Mouse (Mus musculus) embryonic facial prominence, embryonic 13.5 days (tissue): ENCODE results near the gene Rnf103. TPM values are rescaled to one million over a fixed set of nuclear protein-coding genes. Genes with fewer than 3 reads are reported as not detected.

Source experiments
- ATAC-seq: fragments of 200-750 bp; cut with Nextera tagmentation; 2 replicates; pipeline ENCODE4 v1.8.0; 2017; ENCODE audit warnings: low read depth; ENCODE audit not compliant: insufficient number of reproducible peaks, insufficient read depth, low FRiP score, low TSS enrichment
- H3K27ac ChIP-seq: fragments of 300-500 bp; sonication (generic); 2 replicates; pipeline ENCODE4 v1.5.1; 2015; ENCODE audit warnings: moderate library complexity, mild to moderate bottlenecking, inconsistent platforms
- H3K27me3 ChIP-seq: fragments of 300-500 bp; sonication (generic); 2 replicates; pipeline ENCODE4 v1.6.1; 2015; ENCODE audit warnings: mild to moderate bottlenecking, inconsistent platforms
- H3K36me3 ChIP-seq: fragments of 300-500 bp; sonication (generic); 2 replicates; pipeline ENCODE4 v1.6.1; 2015; ENCODE audit warnings: mild to moderate bottlenecking, inconsistent platforms
- H3K4me1 ChIP-seq: fragments of 300-500 bp; sonication (generic); 2 replicates; pipeline ENCODE4 v1.6.1; 2015; ENCODE audit warnings: inconsistent platforms
- H3K4me2 ChIP-seq: fragments of 300-500 bp; sonication (generic); 2 replicates; pipeline ENCODE4 v1.6.1; 2015; ENCODE audit warnings: moderate library complexity, mild to moderate bottlenecking, inconsistent platforms
- H3K4me3 ChIP-seq: fragments of 300-500 bp; sonication (generic); 2 replicates; pipeline ENCODE4 v1.5.1; 2015; ENCODE audit warnings: mild to moderate bottlenecking, inconsistent platforms
- H3K9ac ChIP-seq: fragments of 300-500 bp; sonication (generic); 2 replicates; pipeline ENCODE4 v1.6.1; 2015; ENCODE audit warnings: mild to moderate bottlenecking, inconsistent platforms
- H3K9me3 ChIP-seq: fragments of 300-500 bp; sonication (generic); 2 replicates; pipeline ENCODE4 v1.6.1; 2016; ENCODE audit warnings: inconsistent platforms
- WGBS: fragments of 180-500 bp; shearing (Covaris S2); methylation state at CpG from one replicate; pipeline ENCODE4 v1.1.7; 2015; ENCODE audit warnings: mixed read lengths; 5-methylcytosine and 5-hydroxymethylcytosine counted together
- polyA plus RNA-seq: library from polyadenylated mRNA; unstranded; fragments of >200 nt; fragmentation: Nextera tagmentation; extraction: Ambion mirVana; gene quantifications from 2 replicates; pipeline ENCODE4 v1.2.1, GENCODE M21; 2015

The Rnf103 gene
- polyA plus RNA-seq, 1 experiment from 2014 or later: 14.0 TPM

- no peaks in the 10 kb centered on the region for H3K36me3 ChIP-seq
- H3K27me3 ChIP-seq: no peaks in the 10 kb centered on the region; the same call in 1 of the 2 replicates
- no peaks in the 10 kb centered on the region for H3K9me3 ChIP-seq
- ATAC-seq: no peak
- H3K4me1 ChIP-seq: no peaks in the 10 kb centered on the region
- H3K9ac ChIP-seq: no peak overlapping the region
- no peak overlapping the region for H3K4me2 ChIP-seq
- no peak overlapping the region for H3K4me3 ChIP-seq
- no peak overlapping the region for H3K27ac ChIP-seq
Observed at GRCm38 (mm10) chr6:71537286-71537685, 43.6 kb downstream of the Rnf103 start.

- Histone ChIP-seq H3K27me3 (no peaks in the 10 kb centered on the region; the same call in 1 of the 2 replicates), H3K9ac (peak within 1 kb of the TSS; percentile 97), H3K4me2 (peak within 1 kb of the TSS; percentile 64), H3K27ac (peak within 1 kb of the TSS; percentile 99), H3K4me3 (peak within 1 kb of the TSS; percentile 75), H3K36me3 (0 out of 2 replicates have a peak, but pooled peaks cover 2% of the 10 kb centered on the region), H3K4me1 (no peaks in the 10 kb centered on the region), H3K9me3 (no peaks in the 10 kb centered on the region)
- under 1% methylated on average over 57 of the region's 59 CpGs for WGBS
- peak; percentile 99 for ATAC-seq
Observed at GRCm38 (mm10) chr6:71543686-71544499, 50.2 kb downstream of the Rnf103 start, which contains the start of gene Chmp3. Gene Chmp3 (plus strand): TSS chr6:71543797.

- no peak overlapping the region for H3K4me2 ChIP-seq
- no peaks in the 10 kb centered on the region for H3K9me3 ChIP-seq
- ATAC-seq: no peak
- H3K36me3 ChIP-seq: peaks cover 10% of the 10 kb centered on the region
- no peak overlapping the region for H3K9ac ChIP-seq
- no peak overlapping the region for H3K27ac ChIP-seq
- H3K4me1 ChIP-seq: no peaks in the 10 kb centered on the region
- no peak overlapping the region for H3K4me3 ChIP-seq
- WGBS: 93% methylated on average over 2 of the region's 2 CpGs
- no peaks in the 10 kb centered on the region for H3K27me3 ChIP-seq
Observed at GRCm38 (mm10) chr6:71555507-71555951, 61.8 kb downstream of the Rnf103 start.

GRCm38 (mm10) chr6:71556826-71557225 lies 63.1 kb downstream of the Rnf103 start:
- 94% methylated on average over 2 of the region's 2 CpGs for WGBS

More at GRCm38 (mm10) chr6:71556826-71557225, 63.1 kb downstream of the Rnf103 start:
- Histone ChIP-seq H3K27ac (no peak overlapping the region), H3K9ac (no peak overlapping the region), H3K9me3 (no peaks in the 10 kb centered on the region), H3K36me3 (peaks cover 20% of the 10 kb centered on the region), H3K4me2 (no peak overlapping the region), H3K4me3 (no peak overlapping the region), H3K27me3 (no peaks in the 10 kb centered on the region), H3K4me1 (no peaks in the 10 kb centered on the region)
- no peak for ATAC-seq

Other genes with a start within 250 kb of the Rnf103 start
- gene Krcc1, start 222.2 kb upstream of the Rnf103 start, polyA plus RNA-seq: 38.3 and 41.4 TPM in 2 replicates
- gene Smyd1, start 171.7 kb upstream of the Rnf103 start, polyA plus RNA-seq: 1.3 and 1.6 TPM in 2 replicates
- gene Cd8b1, start 171.1 kb upstream of the Rnf103 start, polyA plus RNA-seq: 0.14 TPM in 1 of 2 replicates, not detected in the other
- not detected in 2 replicates for gene Cd8a, start 120.5 kb upstream of the Rnf103 start, polyA plus RNA-seq
- gene Rmnd5a, start 53.3 kb upstream of the Rnf103 start, polyA plus RNA-seq: 10.6 and 13.0 TPM in 2 replicates
- gene Chmp3, start 49.9 kb downstream of the Rnf103 start, polyA plus RNA-seq: 56.7 and 60.5 TPM in 2 replicates
- 52.8 and 56.4 TPM in 2 replicates for gene Kdm3a, start 139.1 kb downstream of the Rnf103 start, polyA plus RNA-seq
- 9.7 and 10.0 TPM in 2 replicates for gene Reep1, start 213.7 kb downstream of the Rnf103 start, polyA plus RNA-seq